ENCODE assay signal across 8 mouse cellular contexts in genomic region chr2:38826189-38826588, GRCm38 (mm10).
A peak's percentile ranks its signal among the peaks of the same experiment; 100 is the strongest.
DNase-seq lines count a peak whose midpoint lies in the region; ATAC-seq lines count a peak whose summit lies in the region.

No protein-coding gene starts in this region.

- peaks cover 6% of the 10 kb centered on the region; the same call in 1 of the 2 replicates for H3K36me3 ChIP-seq in heart, embryonic 14.5 days (ENCODE audit: control insufficient read depth, insufficient read depth, low read length)
- no peaks in the 10 kb centered on the region for H3K36me3 ChIP-seq in forebrain, embryonic 15.5 days
- no peaks in the 10 kb centered on the region for H3K36me3 ChIP-seq in midbrain, embryonic 11.5 days (ENCODE audit: control insufficient read depth, insufficient read depth, low read length)

- H3K27me3 ChIP-seq in heart, embryonic 14.5 days (ENCODE audit: control insufficient read depth, insufficient read depth, low read length): no peaks in the 10 kb centered on the region
- no peaks in the 10 kb centered on the region for H3K27me3 ChIP-seq in forebrain, embryonic 15.5 days
- no peaks in the 10 kb centered on the region for H3K27me3 ChIP-seq in midbrain, embryonic 11.5 days (ENCODE audit: control insufficient read depth, insufficient read depth, low read length)

- intact Hi-C loops in heart, postnatal 14 days (cut with DNase I): no loop called here

- no peak overlapping the region for H3K27ac ChIP-seq in heart, embryonic 14.5 days (replicated peaks in 1 of 2; ENCODE audit: control insufficient read depth in 1 of 2, insufficient read depth in 1 of 2, low read depth in 2 of 2, low read length in 2 of 2)
- H3K27ac ChIP-seq in forebrain, embryonic 15.5 days (replicated peaks): peak overlapping the region; percentile 40; the same call in 1 of the 2 replicates
- 0 out of 2 replicates have a peak overlapping the region, but pooled peaks have one; percentile 52 for H3K27ac ChIP-seq in midbrain, embryonic 11.5 days (ENCODE audit: low read depth, low read length)

- DNase-seq in heart, postnatal 14 days: no peak
- peak; percentile 44 for DNase-seq in MN1 (ENCODE audit: low spot score)
- DNase-seq in midbrain, embryonic 11.5 days (ENCODE audit: low spot score, missing footprints): peak; percentile 90
- no peak for DNase-seq in testis, postnatal 14 days (ENCODE audit: low spot score)
- DNase-seq in right cerebral cortex, adult 18-20 months: no peak
- no peak for DNase-seq in frontal cortex, postnatal 36 days (ENCODE audit: low spot score in 2 of 2)

- peak overlapping the region; percentile 28; the same call in 1 of the 2 replicates for H3K4me2 ChIP-seq in heart, embryonic 14.5 days (ENCODE audit: low read length)
- H3K4me2 ChIP-seq in forebrain, embryonic 15.5 days (replicated peaks): no peak overlapping the region
- peak overlapping the region; percentile 41 for H3K4me2 ChIP-seq in midbrain, embryonic 11.5 days

- no peak overlapping the region for H3K4me3 ChIP-seq in heart, embryonic 14.5 days (ENCODE audit: control insufficient read depth in 1 of 2, insufficient read depth in 1 of 2, low read depth in 1 of 2, low read length in 2 of 2)
- H3K4me3 ChIP-seq in forebrain, embryonic 15.5 days: no peak overlapping the region
- H3K4me3 ChIP-seq in midbrain, embryonic 11.5 days (ENCODE audit: low read depth, low read length): peak overlapping the region; percentile 5; the same call in 1 of the 2 replicates

- no peak for ATAC-seq in heart, embryonic 14.5 days (ENCODE audit: insufficient number of reproducible peaks, insufficient read depth, low FRiP score, low read depth)
- ATAC-seq in forebrain, embryonic 15.5 days (replicated peaks): no peak
- ATAC-seq in midbrain, embryonic 11.5 days (ENCODE audit: low FRiP score): no peak

- no peaks in the 10 kb centered on the region for H3K9me3 ChIP-seq in heart, embryonic 14.5 days (ENCODE audit: control insufficient read depth, low read length)
- no peaks in the 10 kb centered on the region for H3K9me3 ChIP-seq in forebrain, embryonic 15.5 days
- H3K9me3 ChIP-seq in midbrain, embryonic 11.5 days (ENCODE audit: control insufficient read depth, low read length): no peaks in the 10 kb centered on the region

- peaks cover 0 to 10% of the 10 kb centered on the region in 2 experiments; a peak in 2 of 4 replicates for H3K4me1 ChIP-seq in heart, embryonic 14.5 days (ENCODE audit: control insufficient read depth in 2 of 2, insufficient read depth in 2 of 2, low read length in 2 of 2)
- H3K4me1 ChIP-seq in forebrain, embryonic 15.5 days: peaks cover 22% of the 10 kb centered on the region
- H3K4me1 ChIP-seq in midbrain, embryonic 11.5 days (ENCODE audit: control insufficient read depth, insufficient read depth, low read length): peaks cover 11% of the 10 kb centered on the region

- H3K9ac ChIP-seq in heart, embryonic 14.5 days (ENCODE audit: low read length): no peak overlapping the region
- H3K9ac ChIP-seq in forebrain, embryonic 15.5 days (replicated peaks): no peak overlapping the region
- no peak overlapping the region for H3K9ac ChIP-seq in midbrain, embryonic 11.5 days (ENCODE audit: low read length)

Comparison
In these comparisons a context has a peak if more than half of its experiments do, and no peak if none do; other contexts are left out.
1. H3K27ac ChIP-seq: peak in forebrain, embryonic 15.5 days (single experiment) and midbrain, embryonic 11.5 days (single experiment); none in heart, embryonic 14.5 days (0 of 2).
2. DNase-seq: peak in MN1 (single experiment) and midbrain, embryonic 11.5 days (single experiment); none in heart, postnatal 14 days (0 of 2), testis, postnatal 14 days (single experiment), right cerebral cortex, adult 18-20 months (single experiment) and frontal cortex, postnatal 36 days (0 of 2).